Mouse (Mus musculus): ENCODE measurements at regions not wholly inside any gene's neighbourhood (a gene's known extent, or its start where the extent isn't known, plus 50 kb on each side); places are given as distances from the start of the nearest gene placed in this dataset.

DNA sequence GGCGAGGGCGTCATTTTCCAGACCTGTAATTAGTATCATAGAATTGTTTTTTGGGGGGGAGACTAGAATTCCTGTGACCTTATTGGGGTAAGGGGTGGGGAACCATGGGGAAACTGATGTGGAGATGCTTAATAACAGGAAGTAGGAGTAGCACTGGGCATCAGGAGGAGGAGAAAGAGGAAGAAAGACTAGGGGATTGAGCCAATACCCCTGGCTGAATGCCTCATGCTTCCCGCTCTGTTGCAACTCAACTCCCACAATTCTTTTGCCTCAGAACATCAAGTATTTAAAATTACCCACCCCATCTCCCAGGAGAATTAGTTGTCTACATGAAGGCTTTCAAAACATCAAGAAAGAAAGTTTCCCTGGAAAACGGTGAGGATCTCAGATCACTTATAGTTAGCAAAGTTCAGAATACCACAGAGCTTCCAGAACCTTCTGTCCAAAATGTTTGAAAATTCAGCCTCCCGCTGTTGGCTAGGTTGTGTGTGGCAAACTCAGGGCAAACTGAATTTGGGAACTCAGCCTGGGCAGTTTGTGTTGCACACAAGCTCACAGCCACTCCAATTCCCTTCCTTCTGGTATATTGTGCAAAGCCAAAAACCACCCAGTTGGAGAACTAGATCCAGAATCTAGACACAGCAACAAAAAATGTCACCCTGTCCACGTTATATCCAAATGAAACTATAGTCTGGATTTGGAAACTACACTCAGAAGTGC, 209.8 kb downstream of the Icos start:
- TF ChIP-seq CTCF (IDR thresholded peaks at IDR 0.05; ENCODE audit: low read depth), result no peak
- no peak for TF ChIP-seq EP300 (IDR thresholded peaks at IDR 0.05; ENCODE audit: low read depth)
